Mouse (Mus musculus): Measurements from ENCODE around the gene Galnt3. TPM values are rescaled to one million over a fixed set of nuclear protein-coding genes. Genes with fewer than 3 reads are reported as not detected.

The Galnt3 gene
- not detected for total RNA-seq (2021)

GRCm38 (mm10) chr2:66124591-66125271 lies at the start of gene Galnt3:
Gene Galnt3, minus strand, starts transcription at chr2:66124994.
- peak; percentile 8 for DNase-seq

GRCm38 (mm10) chr2:66173134-66173533 lies 48.3 kb upstream of the Galnt3 start:
- no peak for DNase-seq

- no peak for DNase-seq
Measured at GRCm38 (mm10) chr2:66171643-66172042, 46.8 kb upstream of the Galnt3 start.

- DNase-seq, result no peak
Measured at GRCm38 (mm10) chr2:66170721-66171120, 45.9 kb upstream of the Galnt3 start.

GRCm38 (mm10) chr2:66165025-66165424 lies 40.2 kb upstream of the Galnt3 start:
- no peak for DNase-seq

- no peak for DNase-seq
Measured at GRCm38 (mm10) chr2:66158140-66158915, 33.5 kb upstream of the Galnt3 start.

GRCm38 (mm10) chr2:66151436-66151835 lies 26.6 kb upstream of the Galnt3 start:
- DNase-seq, result no peak

GRCm38 (mm10) chr2:66150531-66150930 lies 25.7 kb upstream of the Galnt3 start:
- DNase-seq, result no peak

GRCm38 (mm10) chr2:66148654-66149230 lies 23.9 kb upstream of the Galnt3 start:
- DNase-seq, result no peak

- DNase-seq, result peak; percentile 15
Measured at GRCm38 (mm10) chr2:66146473-66146872, 21.7 kb upstream of the Galnt3 start.

- no peak for DNase-seq
Measured at GRCm38 (mm10) chr2:66144770-66145169, 20.0 kb upstream of the Galnt3 start.

GRCm38 (mm10) chr2:66143284-66143683 lies 18.5 kb upstream of the Galnt3 start:
- no peak for DNase-seq

GRCm38 (mm10) chr2:66142711-66143110 lies 17.9 kb upstream of the Galnt3 start:
- no peak for DNase-seq

GRCm38 (mm10) chr2:66142268-66142667 lies 17.5 kb upstream of the Galnt3 start:
- DNase-seq, result no peak

GRCm38 (mm10) chr2:66140246-66140645 lies 15.5 kb upstream of the Galnt3 start:
- no peak for DNase-seq

GRCm38 (mm10) chr2:66131862-66132544 lies 7.2 kb upstream of the Galnt3 start:
- no peak for DNase-seq

- DNase-seq, result no peak
Measured at GRCm38 (mm10) chr2:66128941-66129340, 4.1 kb upstream of the Galnt3 start.

GRCm38 (mm10) chr2:66127541-66127940 lies 2.7 kb upstream of the Galnt3 start:
- DNase-seq, result no peak

GRCm38 (mm10) chr2:66126936-66127335 lies 2.1 kb upstream of the Galnt3 start:
- no peak for DNase-seq

- peak; percentile 12 for DNase-seq
Measured at GRCm38 (mm10) chr2:66123756-66124589, 821 bp downstream of the Galnt3 start.

GRCm38 (mm10) chr2:66117686-66118085 lies 7.1 kb downstream of the Galnt3 start:
- DNase-seq, result peak; percentile 6
